Mouse (Mus musculus): ENCODE measurements around the gene Ap1g2.

The Ap1g2 gene

DNA sequence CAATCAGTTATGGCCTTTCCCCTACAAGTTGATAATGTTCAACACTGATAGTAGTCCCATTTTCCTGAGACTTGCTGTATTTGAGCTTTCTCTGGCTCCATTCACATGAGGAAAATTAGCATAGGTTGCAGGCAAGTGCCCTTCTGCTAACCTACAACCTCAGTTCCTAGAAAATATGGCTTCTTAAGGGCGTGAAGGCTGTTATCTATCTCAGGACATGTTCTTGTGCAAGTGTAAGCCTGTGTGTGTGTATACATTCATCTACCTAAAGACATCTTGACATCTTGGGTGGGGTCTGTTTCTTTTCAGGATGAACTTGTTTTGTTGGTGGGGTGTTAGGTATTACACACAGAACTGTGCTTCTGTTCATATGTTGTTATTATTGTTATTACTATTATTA lies 47.4 kb downstream of the Ap1g2 start:
- DNase-seq (ENCODE audit: low spot score): no peak

GRCm38 (mm10) chr14:55055167-55055834 lies 51.1 kb downstream of the Ap1g2 start:
- DNase-seq (ENCODE audit: low spot score): no peak

- DNase-seq (ENCODE audit: low spot score): no peak
These were observed 52.1 kb downstream of the Ap1g2 start for GRCm38 (mm10) chr14:55054191-55054749.

DNA sequence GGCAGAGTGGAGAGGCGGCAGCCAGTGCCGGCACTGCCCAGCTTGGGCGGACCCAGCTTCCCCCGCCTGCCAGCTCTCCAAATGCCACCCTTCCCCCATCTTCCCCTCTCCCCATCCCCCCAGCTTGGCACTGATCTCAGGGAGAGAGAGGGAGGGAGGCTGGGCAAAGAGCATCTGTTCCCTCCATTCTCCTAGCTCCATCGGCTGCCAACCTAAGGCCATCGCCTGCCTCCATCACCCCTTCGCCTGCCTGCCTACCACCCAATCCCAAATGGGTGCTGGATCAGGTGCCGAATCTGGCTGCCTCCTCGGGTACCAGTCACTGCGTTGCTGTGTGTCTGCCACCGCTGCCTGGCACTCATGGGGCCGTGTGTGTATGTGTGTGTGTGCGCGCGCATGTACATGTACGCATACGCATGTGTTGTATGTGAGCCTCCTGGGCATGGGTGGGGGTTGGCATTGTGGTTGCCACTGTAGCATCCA lies 52.6 kb downstream of the Ap1g2 start:
- DNase-seq (ENCODE audit: low spot score): no peak

GRCm38 (mm10) chr14:55053050-55053449 lies 53.3 kb downstream of the Ap1g2 start:
- no peak for DNase-seq (ENCODE audit: low spot score)

DNA sequence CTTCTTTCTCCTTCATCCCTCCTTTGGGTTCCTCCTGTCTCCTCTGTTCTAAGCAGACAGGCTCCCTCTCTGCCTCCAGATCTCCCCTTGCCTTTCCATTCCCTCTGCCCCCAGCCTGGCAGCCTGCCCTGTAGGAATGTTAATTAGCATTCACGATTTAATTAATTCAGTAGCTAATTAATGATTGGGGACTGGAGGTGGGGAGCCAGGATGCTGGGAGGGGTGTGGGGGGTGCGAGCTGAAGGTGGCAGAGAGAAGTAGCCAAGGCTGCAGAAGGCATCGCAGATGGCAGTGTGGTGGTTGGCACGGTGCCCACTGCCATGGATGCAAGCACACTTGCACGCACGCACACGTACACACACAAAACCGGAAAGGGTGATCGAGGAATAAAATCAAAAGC lies 53.9 kb downstream of the Ap1g2 start:
- no peak for DNase-seq (ENCODE audit: low spot score)
